Mouse (Mus musculus) CH12.LX (cell line): Measurements from ENCODE around the gene Gm20547. TPM values are rescaled to one million over a fixed set of nuclear protein-coding genes. Genes with fewer than 3 reads are reported as not detected.

Source experiments
- DNase-seq: peaks from one replicate; pipeline ENCODE4 v3.0.0-alpha.2; 2013; ENCODE audit errors: extremely low read depth
- H3K27ac ChIP-seq: 2 replicates; pipeline ENCODE4 v1.5.1; 2012; ENCODE audit warnings: low read depth, mild to moderate bottlenecking, control low read depth, moderate library complexity; ENCODE audit not compliant: insufficient read depth
- H3K27me3 ChIP-seq: replicated peaks from 2 replicates; pipeline ENCODE3; 2012; ENCODE audit warnings: inconsistent platforms
- H3K36me3 ChIP-seq, 2 experiments: replicated peaks in 1 of 2; 2 replicates each; pipeline versions ENCODE3 to v1.6.1; 2012; ENCODE audit warnings: inconsistent platforms in 1 of 2, low read length in 1 of 2, mild to moderate bottlenecking in 1 of 2, mixed read lengths in 1 of 2, moderate library complexity in 1 of 2; ENCODE audit not compliant: control insufficient read depth in 1 of 2, insufficient read depth in 1 of 2
- H3K4me1 ChIP-seq, 2 experiments: 2 replicates each; pipeline ENCODE4 v1.6.1; 2012; ENCODE audit warnings: inconsistent platforms in 1 of 2, moderate library complexity in 1 of 2; ENCODE audit not compliant: insufficient read depth in 2 of 2, control insufficient read depth in 1 of 2
- H3K4me2 ChIP-seq: 2 replicates; pipeline ENCODE4 v1.6.1; 2012; ENCODE audit warnings: low read depth, mild to moderate bottlenecking, control low read depth; ENCODE audit not compliant: poor library complexity, insufficient read depth, severe bottlenecking
- H3K4me3 ChIP-seq, 3 experiments: fragments of 150-350 bp in 1 of 3; sonication (generic) in 1 of 3; replicated peaks in 1 of 3; 2 replicates each; pipeline versions ENCODE3 to v1.5.1; 2011 to 2012; ENCODE audit warnings: low read depth in 2 of 3, low read length in 2 of 3, mild to moderate bottlenecking in 2 of 3, moderate library complexity in 2 of 3, control low read depth in 1 of 3, improper control_type of control experiment in 1 of 3, inconsistent platforms in 1 of 3, mixed read lengths in 1 of 3; ENCODE audit not compliant: poor library complexity in 1 of 3
- H3K79me2 ChIP-seq: replicated peaks from 2 replicates; pipeline ENCODE4 v1.6.1; 2012; ENCODE audit warnings: mild to moderate bottlenecking, moderate library complexity; ENCODE audit not compliant: control insufficient read depth, poor library complexity, insufficient read depth, severe bottlenecking; ENCODE audit errors: extremely low read depth
- H3K9ac ChIP-seq: 2 replicates; pipeline ENCODE4 v1.6.1; 2012; ENCODE audit warnings: low read depth, mild to moderate bottlenecking, control low read depth, moderate library complexity; ENCODE audit not compliant: insufficient read depth
- H3K9me3 ChIP-seq: replicated peaks from 2 replicates; pipeline ENCODE3; 2012; ENCODE audit warnings: low read length, inconsistent platforms, mixed read lengths
- BHLHE40 ChIP-seq: IDR thresholded peaks from 2 replicates; pipeline ENCODE4 v1.6.1; 2011; ENCODE audit warnings: mild to moderate bottlenecking, low read depth, low read length, improper control_type of control experiment
- CHD2 ChIP-seq: IDR thresholded peaks from 2 replicates; pipeline ENCODE4 v1.6.1; 2011; ENCODE audit warnings: low read length, improper control_type of control experiment
- CTCF ChIP-seq, 2 experiments: IDR thresholded peaks in 1 of 2; conservative IDR thresholded peaks in 1 of 2; 2 replicates each; pipeline ENCODE4 v1.5.1; 2011 to 2012; ENCODE audit warnings: low read depth in 2 of 2, low read length in 2 of 2, improper control_type of control experiment in 1 of 2, inconsistent platforms in 1 of 2, mild to moderate bottlenecking in 1 of 2, moderate library complexity in 1 of 2
- E2F4 ChIP-seq: IDR thresholded peaks from 2 replicates; pipeline ENCODE4 v1.6.1; 2011; ENCODE audit warnings: low read depth, low read length, improper control_type of control experiment; ENCODE audit not compliant: insufficient replicate concordance
- ELF1 ChIP-seq: IDR thresholded peaks from 2 replicates; pipeline ENCODE4 v1.6.1; 2014; ENCODE audit warnings: low read depth, mild to moderate bottlenecking, inconsistent platforms, low read length, improper control_type of control experiment
- EP300 ChIP-seq: IDR thresholded peaks from 2 replicates; pipeline ENCODE4 v1.6.1; 2011; ENCODE audit warnings: low read length, improper control_type of control experiment
- HCFC1 ChIP-seq: IDR thresholded peaks from 2 replicates; pipeline ENCODE4 v1.6.1; 2012; ENCODE audit warnings: low read depth, mild to moderate bottlenecking, inconsistent platforms, low read length, improper control_type of control experiment
- JUN ChIP-seq: IDR thresholded peaks from 2 replicates; pipeline ENCODE4 v1.6.1; 2011; ENCODE audit warnings: low read depth, mild to moderate bottlenecking, low read length, improper control_type of control experiment, moderate library complexity; ENCODE audit not compliant: insufficient read depth
- MAZ ChIP-seq: IDR thresholded peaks from 2 replicates; pipeline ENCODE4 v1.6.1; 2012; ENCODE audit warnings: low read depth, mild to moderate bottlenecking, inconsistent platforms, low read length, improper control_type of control experiment, moderate library complexity
- MEF2A ChIP-seq: IDR thresholded peaks from 2 replicates; pipeline ENCODE4 v1.6.1; 2014; ENCODE audit warnings: low read depth, mild to moderate bottlenecking, inconsistent platforms, low read length, improper control_type of control experiment, borderline replicate concordance
- NELFE ChIP-seq: IDR thresholded peaks from 2 replicates; pipeline ENCODE4 v1.6.1; 2011; ENCODE audit warnings: low read depth, low read length, improper control_type of control experiment
- NRF1 ChIP-seq: IDR thresholded peaks from 2 replicates; pipeline ENCODE4 v1.6.1; 2014; ENCODE audit warnings: low read depth, mild to moderate bottlenecking, inconsistent platforms, low read length, improper control_type of control experiment, moderate library complexity
- PAX5 ChIP-seq: IDR thresholded peaks from 2 replicates; pipeline ENCODE4 v1.6.1; 2012; ENCODE audit warnings: low read length, inconsistent platforms, mixed read lengths
- POLR2AphosphoS2 ChIP-seq: IDR thresholded peaks from 2 replicates; pipeline ENCODE4 v1.6.1; 2011; ENCODE audit warnings: low read depth, low read length, improper control_type of control experiment
- RAD21 ChIP-seq: IDR thresholded peaks from 2 replicates; pipeline ENCODE4 v1.6.1; 2011; ENCODE audit warnings: low read depth, mild to moderate bottlenecking, low read length, improper control_type of control experiment, moderate library complexity
- SIN3A ChIP-seq: IDR thresholded peaks from 2 replicates; pipeline ENCODE4 v1.6.1; 2012; ENCODE audit warnings: low read length, improper control_type of control experiment, inconsistent platforms
- SMC3 ChIP-seq: IDR thresholded peaks from 2 replicates; pipeline ENCODE4 v1.6.1; 2011; ENCODE audit warnings: low read depth, low read length, improper control_type of control experiment
- TBP ChIP-seq: conservative IDR thresholded peaks from 2 replicates; pipeline ENCODE4 v1.6.1; 2011; ENCODE audit warnings: low read depth, low read length, improper control_type of control experiment
- UBTF ChIP-seq: IDR thresholded peaks from 2 replicates; pipeline ENCODE4 v1.6.1; 2012; ENCODE audit warnings: low read depth, mild to moderate bottlenecking, inconsistent platforms, low read length, improper control_type of control experiment, moderate library complexity
- USF2 ChIP-seq: conservative IDR thresholded peaks from 2 replicates; pipeline ENCODE4 v1.6.1; 2011; ENCODE audit warnings: low read depth, low read length, improper control_type of control experiment
- ZC3H11A ChIP-seq: IDR thresholded peaks from 2 replicates; pipeline ENCODE4 v1.6.1; 2012; ENCODE audit warnings: low read depth, mild to moderate bottlenecking, inconsistent platforms, low read length, improper control_type of control experiment
- ZMIZ1 ChIP-seq: IDR thresholded peaks from 2 replicates; pipeline ENCODE4 v1.6.1; 2012; ENCODE audit warnings: low read depth, mild to moderate bottlenecking, inconsistent platforms, low read length, improper control_type of control experiment
- ZNF384 ChIP-seq: IDR thresholded peaks from 2 replicates; pipeline ENCODE4 v1.6.1; 2012; ENCODE audit warnings: low read depth, low read length, improper control_type of control experiment, inconsistent platforms
- dilution Hi-C: fragments of 300-500 bp; cut with MboI; formaldehyde crosslinking; loops from 2 replicates; pipeline ENCODE4 v1.14.3; 2020; ENCODE audit warnings: low sequenced_read_pairs; ENCODE audit not compliant: extremely low pct_unique_long_range_greater_than_20kb, extremely low pct_ligation_motif_present
- in situ Hi-C: fragments of 300-500 bp; cut with MboI; formaldehyde crosslinking; loops from 3 replicates; pipeline ENCODE4 v1.14.3; 2019; ENCODE audit warnings: low sequenced_read_pairs, low pct_ligation_motif_present, low pct_unique_long_range_greater_than_20kb, mixed read lengths
- polyA plus RNA-seq: library from polyadenylated mRNA; unstranded; fragments of >175 nt; gene quantifications from 2 replicates; pipeline ENCODE4 v1.2.1, GENCODE M21; 2012; ENCODE audit warnings: low read depth; ENCODE audit not compliant: insufficient read length
- total RNA-seq, 2 experiments: library from RNA; depleted of rRNA; stranded (reverse); fragments of 300-350 nt in 1 of 2; fragments of >200 nt in 1 of 2; gene quantifications; 2 replicates each; pipeline ENCODE4 v1.2.3; 2012 to 2014

The Gm20547 gene
- total and polyA plus RNA-seq, 3 experiments: not detected

DNA sequence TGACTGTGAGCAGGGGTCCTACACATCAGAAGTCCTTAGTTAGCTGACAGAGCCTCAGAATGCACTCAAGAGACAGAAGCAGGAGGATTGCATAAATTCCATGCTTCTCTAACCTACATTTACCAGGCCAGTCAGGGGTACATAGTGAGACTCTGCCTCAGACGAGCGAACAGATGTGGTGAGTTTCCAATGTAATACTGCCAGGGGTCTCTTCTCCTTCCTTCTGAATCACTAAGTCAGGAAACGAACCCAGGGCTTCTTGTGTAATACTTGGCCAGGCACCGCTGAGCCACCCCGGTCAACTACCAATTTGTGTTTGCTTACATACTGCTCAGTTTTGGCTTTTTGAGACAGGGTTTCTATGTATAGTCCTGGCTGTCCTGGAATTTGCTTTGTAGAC lies 6.1 kb upstream of the Gm20547 start:
- Histone ChIP-seq H3K4me3 (no peak overlapping the region), H3K4me2 (no peak overlapping the region), H3K79me2 (no peaks in the 10 kb centered on the region), H3K27me3 (no peaks in the 10 kb centered on the region), H3K9ac (no peak overlapping the region), H3K27ac (peak overlapping the region; percentile 22; the same call in 1 of the 2 replicates), H3K9me3 (peaks cover 5% of the 10 kb centered on the region), H3K36me3 (no peaks in the 10 kb centered on the region), H3K4me1 (peaks cover 11 to 27% of the 10 kb centered on the region in 2 experiments; a peak in 3 of 4 replicates)
- dilution Hi-C loops (no loop called here), in situ Hi-C loops (no loop called here)
- TF ChIP-seq USF2 (no peak), EP300 (no peak), CHD2 (no peak), MAZ (no peak), ZNF384 (no peak), NRF1 (no peak), SMC3 (no peak), MEF2A (no peak), ELF1 (no peak), HCFC1 (no peak)
- DNase-seq: no peak

DNA sequence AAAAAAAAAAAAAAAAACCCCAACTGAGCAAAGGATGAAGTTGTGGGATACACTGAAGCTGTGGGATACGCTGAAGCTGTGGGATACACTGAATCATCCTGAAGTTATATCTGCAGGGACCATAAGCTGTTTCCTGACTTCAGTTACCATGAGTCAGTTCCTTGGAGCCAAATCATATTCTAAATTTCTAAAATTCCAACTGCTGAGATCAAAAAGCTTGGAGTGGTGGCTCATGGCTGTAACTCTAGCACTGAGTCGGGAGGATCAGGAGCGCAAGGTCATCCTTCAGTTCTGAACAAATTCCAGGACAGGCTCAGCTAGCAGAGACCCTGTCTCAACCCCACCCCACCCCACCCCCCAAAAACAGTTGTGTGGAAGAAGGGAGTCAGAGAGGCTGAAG lies 3.8 kb upstream of the Gm20547 start:
- H3K27me3 ChIP-seq: no peaks in the 10 kb centered on the region
- H3K9ac ChIP-seq: no peak overlapping the region
- H3K4me3 ChIP-seq: no peak overlapping the region
- no peak overlapping the region for H3K4me2 ChIP-seq
- DNase-seq: no peak
- H3K79me2 ChIP-seq: no peaks in the 10 kb centered on the region
- H3K27ac ChIP-seq: no peak overlapping the region
- peaks cover 5% of the 10 kb centered on the region for H3K9me3 ChIP-seq
- peaks cover 11 to 31% of the 10 kb centered on the region in 2 experiments; a peak in 3 of 4 replicates for H3K4me1 ChIP-seq
- dilution Hi-C loops: no loop called here
- no peaks in the 10 kb centered on the region for H3K36me3 ChIP-seq
- in situ Hi-C loops: no loop called here
- TF ChIP-seq ZMIZ1 (no peak), RAD21 (no peak), HCFC1 (no peak), PAX5 (no peak), JUN (no peak), EP300 (no peak), ZC3H11A (no peak), USF2 (no peak), TBP (no peak), BHLHE40 (no peak), UBTF (no peak), CTCF (conservative IDR thresholded peaks at IDR 0.05 in 1 of 2, IDR thresholded peaks at IDR 0.05 in 1 of 2; ENCODE audit: low read depth in 2 of 2, low read length in 2 of 2) (no peak), ELF1 (no peak), SIN3A (no peak), POLR2AphosphoS2 (no peak), NELFE (no peak), E2F4 (no peak)
